Mouse (Mus musculus) megakaryocyte, embryonic 14.5 days (primary cell): ENCODE data around the gene Zyg11b.

Source experiments
- FLI1 ChIP-seq: IDR thresholded peaks from 2 replicates; pipeline ENCODE4 v1.6.1; 2012; ENCODE audit warnings: low read length, inconsistent platforms, mixed read lengths
- GATA1 ChIP-seq: IDR thresholded peaks from 3 replicates; pipeline ENCODE4 v1.6.1; 2012; ENCODE audit warnings: mixed read lengths, low read length, inconsistent platforms, borderline replicate concordance

- TF ChIP-seq GATA1 = no peak
- no peak for TF ChIP-seq FLI1
Measured at GRCm38 (mm10) chr4:108323588-108323987, 22.7 kb upstream of the Zyg11b start.
